Mouse (Mus musculus) stomach, postnatal 0 days (tissue): Measurements from ENCODE around the gene Mdga2.

Experiments
- CTCF ChIP-seq: IDR thresholded peaks from 2 replicates; pipeline ENCODE4 v1.5.1; 2016; ENCODE audit warnings: antibody characterized with exemption, low read depth, mild to moderate bottlenecking, moderate library complexity
- EP300 ChIP-seq: optimal IDR thresholded peaks from 2 replicates; pipeline ENCODE3; 2016; ENCODE audit warnings: antibody characterized with exemption

DNA sequence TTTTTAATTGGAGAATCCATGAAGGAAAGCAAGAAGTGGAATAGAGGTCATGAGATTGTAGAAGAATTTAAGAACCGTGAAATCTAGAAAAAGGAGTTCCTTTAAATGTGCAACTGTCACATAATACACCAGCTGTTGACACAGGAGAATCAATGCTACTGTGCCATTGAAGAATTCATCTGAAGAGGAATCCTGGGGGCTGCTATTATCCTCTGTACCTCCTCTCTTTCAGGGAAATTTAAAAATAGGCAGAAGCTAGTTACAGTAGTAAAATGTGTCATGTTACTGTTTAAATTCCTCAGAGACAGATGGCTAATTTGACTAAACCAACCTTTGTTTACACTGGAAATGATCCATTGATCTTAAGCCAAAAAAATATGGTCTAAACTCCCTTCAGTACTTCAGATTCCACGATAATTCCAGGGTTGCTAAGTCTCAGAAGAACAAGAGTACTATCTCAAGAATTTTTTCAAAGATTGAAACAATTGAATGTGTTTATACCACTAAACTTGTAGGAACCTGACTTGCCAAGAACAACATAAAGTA lies 131.9 kb downstream of the Mdga2 start:
- TF ChIP-seq EP300: no peak
- TF ChIP-seq CTCF: no peak
